Mouse (Mus musculus) embryonic facial prominence, embryonic 10.5 days (tissue): ENCODE measurements around the gene Dtx4. TPM values are rescaled to one million over a fixed set of nuclear protein-coding genes. Genes with fewer than 3 reads are reported as not detected.
"Not testable (repeated sequence)": the region's sequence is repeated elsewhere in the genome, so short reads cannot be mapped to it uniquely, and the experiment has no call there.

Experiments
- DNase-seq: peaks from one replicate; pipeline ENCODE4 v3.0.0-alpha.2; 2017; ENCODE audit warnings: low spot score
- H3K27ac ChIP-seq: fragments of 300-500 bp; sonication (generic); replicated peaks from 2 replicates; pipeline ENCODE4 v1.5.1; 2016; ENCODE audit warnings: mild to moderate bottlenecking
- H3K27me3 ChIP-seq: fragments of 300-500 bp; sonication (generic); replicated peaks from 2 replicates; pipeline ENCODE4 v1.6.1; 2016; ENCODE audit warnings: low read depth, mild to moderate bottlenecking; ENCODE audit not compliant: poor library complexity, severe bottlenecking
- H3K36me3 ChIP-seq: fragments of 300-500 bp; sonication (generic); replicated peaks from 2 replicates; pipeline ENCODE4 v1.6.1; 2016; ENCODE audit warnings: mild to moderate bottlenecking, moderate library complexity
- H3K4me1 ChIP-seq: fragments of 300-500 bp; sonication (generic); 2 replicates; pipeline ENCODE4 v1.6.1; 2016
- H3K4me3 ChIP-seq: fragments of 300-500 bp; sonication (generic); 2 replicates; pipeline ENCODE4 v1.5.1; 2016; ENCODE audit warnings: mild to moderate bottlenecking, moderate library complexity
- H3K9me3 ChIP-seq: fragments of 300-500 bp; sonication (generic); 2 replicates; pipeline ENCODE4 v1.6.1; 2016; ENCODE audit warnings: mild to moderate bottlenecking
- WGBS: fragments of 180-500 bp; shearing (Covaris S2); methylation state at CpG from one replicate; pipeline ENCODE4 v1.1.7; 2016; 5-methylcytosine and 5-hydroxymethylcytosine counted together
- polyA plus RNA-seq: library from polyadenylated mRNA; unstranded; fragments of >200 nt; fragmentation: Nextera tagmentation; extraction: Ambion mirVana; gene quantifications from 2 replicates; pipeline ENCODE4 v1.2.1, GENCODE M21; 2016

Dtx4 gene
- polyA plus RNA-seq = 12.1 and 19.8 TPM in 2 replicates

DNA sequence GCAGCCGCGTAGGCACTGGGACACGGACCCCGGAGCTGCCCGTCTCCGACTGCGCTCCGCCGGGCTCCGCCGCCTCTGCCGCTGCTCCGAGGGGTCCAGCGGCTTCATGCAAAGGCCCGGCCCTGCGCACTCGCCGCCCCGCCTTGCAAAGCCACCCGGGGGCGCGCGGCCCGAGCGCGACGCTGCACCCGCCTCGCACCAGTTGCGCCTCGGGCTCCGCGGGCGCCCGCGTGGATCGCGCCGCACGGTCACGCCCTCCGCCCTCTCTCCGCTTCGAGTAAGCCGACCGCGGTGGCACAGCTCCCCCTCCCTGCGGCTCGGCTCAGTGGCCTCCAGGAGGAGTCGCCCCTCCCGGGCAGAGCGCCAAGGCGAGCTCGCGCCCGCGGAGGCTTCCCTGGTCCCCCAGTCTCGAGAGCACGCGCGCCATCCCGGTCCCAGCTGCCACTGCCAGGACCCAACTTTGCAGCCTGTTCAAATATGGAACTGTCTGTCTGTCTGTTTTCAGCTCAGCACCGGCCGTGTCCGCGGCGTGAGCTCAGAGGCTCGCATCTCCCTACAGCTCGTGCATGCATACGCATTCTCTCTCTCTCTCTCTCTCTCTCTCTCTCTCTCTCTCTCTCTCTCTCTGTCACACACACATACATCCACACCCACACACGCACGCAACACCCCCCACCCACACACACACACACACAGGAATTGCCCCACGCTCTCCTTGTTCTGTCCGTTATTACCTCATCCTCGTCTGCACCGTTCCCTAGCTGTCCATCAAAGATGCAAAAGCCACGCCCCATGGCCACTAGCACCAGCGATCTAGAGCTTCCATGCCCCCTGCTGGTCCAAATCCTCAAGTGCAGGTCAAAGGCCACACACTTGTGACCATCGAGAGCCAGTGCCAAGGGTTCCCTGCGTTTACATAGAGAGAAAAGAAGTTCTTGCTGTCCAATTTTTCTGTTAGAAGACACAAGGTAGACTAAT lies at the start of gene Dtx4:
Gene Dtx4, minus strand, starts transcription at position 85 of the 978 bp plus-strand sequence.
- Histone ChIP-seq H3K9me3 (no peaks in the 10 kb centered on the region), H3K36me3 (peaks cover 18% of the 10 kb centered on the region; the same call in 1 of the 2 replicates), H3K4me1 (peaks cover 24% of the 10 kb centered on the region), H3K27me3 (peaks cover 13% of the 10 kb centered on the region), H3K4me3 (peak within 1 kb of the TSS; percentile 79), H3K27ac (peak within 1 kb of the TSS; percentile 93)
- DNase-seq = peak; percentile 93
- WGBS = under 1% methylated on average over 80 of the region's 80 CpGs

DNA sequence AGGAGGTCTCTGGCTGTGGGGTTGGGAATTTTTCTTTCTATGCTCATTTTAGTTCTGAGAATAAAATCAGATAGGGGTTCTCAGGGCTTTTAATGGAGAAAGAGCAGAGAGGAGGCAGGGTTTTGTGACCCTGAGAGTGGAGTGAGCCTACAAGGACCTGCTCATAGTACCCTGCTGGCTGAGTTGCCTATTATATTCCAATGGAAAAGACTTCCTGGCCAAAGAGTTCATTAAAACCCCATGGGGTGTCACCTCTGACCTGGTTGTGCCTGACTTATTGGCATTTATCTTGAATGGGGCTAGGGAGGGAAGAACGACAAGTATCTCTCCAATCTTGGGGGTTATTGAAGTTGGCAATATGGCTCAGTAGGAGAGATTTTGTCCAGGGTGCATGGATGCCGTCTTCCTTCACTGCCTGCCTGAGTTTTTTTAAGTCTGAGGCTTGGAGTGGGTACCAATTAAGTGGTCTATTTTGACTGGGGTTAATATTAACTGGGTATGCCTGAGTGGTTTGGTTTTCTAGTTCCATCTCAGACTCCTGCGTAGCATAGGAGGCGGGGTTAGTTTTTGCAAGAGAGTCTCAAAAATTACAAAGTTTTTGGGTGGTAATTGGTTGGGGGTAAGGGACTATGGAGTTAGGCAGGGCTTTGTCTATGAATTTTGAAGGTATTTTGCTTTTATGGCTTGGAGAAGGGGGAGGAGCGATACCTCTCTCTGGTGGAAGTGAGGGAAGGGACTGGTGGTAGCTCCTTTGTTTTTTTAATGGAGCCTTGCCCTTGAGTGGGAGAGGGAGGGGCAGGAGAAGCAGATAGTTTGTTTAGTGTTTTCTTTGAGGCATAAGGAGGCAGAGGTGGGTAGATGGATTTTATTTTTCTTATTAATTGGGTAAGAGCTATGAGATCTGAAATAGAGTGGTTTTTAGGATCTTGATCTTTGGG lies 49.0 kb upstream of the Dtx4 start:
- no peaks in the 10 kb centered on the region for H3K9me3 ChIP-seq
- no peak for DNase-seq
- H3K4me3 ChIP-seq = no peak overlapping the region
- H3K27ac ChIP-seq = no peak overlapping the region
- H3K4me1 ChIP-seq = no peaks in the 10 kb centered on the region
- 76% methylated on average over 5 of the region's 5 CpGs for WGBS
- H3K27me3 ChIP-seq = no peaks in the 10 kb centered on the region
- no peaks in the 10 kb centered on the region for H3K36me3 ChIP-seq

DNA sequence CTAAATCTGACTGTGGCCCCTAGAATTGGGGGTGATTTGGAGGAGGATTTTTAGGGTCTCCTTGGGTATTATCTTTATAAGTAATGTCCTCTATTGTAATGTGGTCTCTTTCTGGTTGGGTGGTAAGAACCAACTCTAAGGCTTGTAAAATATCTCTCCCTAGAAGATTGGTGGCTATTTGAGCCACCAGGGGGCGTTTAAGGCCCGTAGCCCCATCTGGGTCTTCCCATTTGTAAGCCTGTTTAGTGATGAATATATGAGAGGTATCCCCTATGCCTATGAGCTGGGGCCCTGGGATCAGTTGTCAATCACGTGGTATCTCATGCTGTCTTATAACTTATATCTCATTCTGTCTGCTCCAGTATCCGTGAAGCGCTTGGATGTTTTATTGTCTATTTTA lies 47.9 kb upstream of the Dtx4 start:
- DNase-seq = peak; percentile 26

DNA sequence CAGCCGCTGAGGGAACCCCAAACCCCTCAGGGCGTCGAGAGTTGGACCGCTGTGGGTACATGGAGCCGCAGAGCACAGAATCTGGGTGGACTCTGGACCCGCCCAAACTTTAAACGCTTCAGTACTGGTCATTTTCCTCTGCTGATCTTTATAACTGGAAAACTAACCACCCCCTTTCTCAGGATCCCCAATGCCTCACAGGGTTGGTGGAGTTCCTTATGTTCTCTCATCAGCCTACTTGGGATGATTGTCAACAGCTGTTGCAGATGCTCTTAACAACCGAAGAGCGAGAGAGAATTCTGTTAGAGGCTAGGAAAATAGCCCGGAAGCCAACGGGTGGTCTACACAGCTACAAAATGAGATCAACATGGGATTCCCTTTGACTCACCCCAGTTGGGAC lies 44.2 kb upstream of the Dtx4 start, which contains the start of gene Fam111a:
Gene Fam111a, plus strand, starts transcription at position 301 of the 400 bp plus-strand sequence.
- H3K4me3 ChIP-seq, H3K4me1 ChIP-seq, DNase-seq, H3K36me3 ChIP-seq, H3K27me3 ChIP-seq, H3K27ac ChIP-seq, H3K9me3 ChIP-seq: not testable (repeated sequence)
- WGBS = 91% methylated on average over 11 of the region's 11 CpGs

More for the DNA sequence above, 47.9 kb upstream of the Dtx4 start:
- H3K4me1 ChIP-seq = no peaks in the 10 kb centered on the region
- no peak overlapping the region for H3K27ac ChIP-seq
- H3K36me3 ChIP-seq = no peaks in the 10 kb centered on the region
- no peak overlapping the region for H3K4me3 ChIP-seq
- H3K9me3 ChIP-seq = no peaks in the 10 kb centered on the region
- H3K27me3 ChIP-seq = no peaks in the 10 kb centered on the region
- WGBS = 82% methylated on average over 5 of the region's 5 CpGs

DNA sequence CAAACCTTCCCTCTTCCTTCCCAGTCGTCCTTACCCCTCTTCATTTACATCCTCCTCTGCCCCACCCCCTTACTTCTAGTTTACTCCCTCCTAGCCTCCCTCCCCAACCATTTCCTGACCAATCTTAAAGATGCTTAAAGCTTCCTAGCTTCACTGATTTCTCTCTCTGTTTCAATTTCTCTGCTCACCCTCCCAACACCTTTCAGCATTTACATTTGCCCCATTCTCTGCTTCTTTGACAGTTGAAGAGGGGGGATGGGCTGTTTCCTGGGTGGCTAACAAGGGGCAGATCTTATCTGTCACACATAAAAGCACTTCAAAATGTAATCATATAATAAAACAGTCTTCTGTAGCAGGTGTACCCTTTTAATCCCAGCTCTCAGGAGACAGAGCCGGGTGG lies 40.4 kb upstream of the Dtx4 start:
- H3K4me3 ChIP-seq = no peak overlapping the region
- H3K4me1 ChIP-seq = no peaks in the 10 kb centered on the region
- 41% methylated on average over 2 of the region's 2 CpGs for WGBS
- no peaks in the 10 kb centered on the region for H3K36me3 ChIP-seq
- no peaks in the 10 kb centered on the region for H3K27me3 ChIP-seq
- no peak overlapping the region for H3K27ac ChIP-seq
- DNase-seq = no peak
- no peaks in the 10 kb centered on the region for H3K9me3 ChIP-seq

GRCm38 (mm10) chr19:12540727-12541126 lies 39.5 kb upstream of the Dtx4 start:
- 67% methylated on average over 3 of the region's 3 CpGs for WGBS
- no peak overlapping the region for H3K27ac ChIP-seq
- no peaks in the 10 kb centered on the region for H3K36me3 ChIP-seq
- no peaks in the 10 kb centered on the region for H3K9me3 ChIP-seq
- DNase-seq = no peak
- no peaks in the 10 kb centered on the region for H3K4me1 ChIP-seq
- no peak overlapping the region for H3K4me3 ChIP-seq
- H3K27me3 ChIP-seq = no peaks in the 10 kb centered on the region

- no peak overlapping the region for H3K4me3 ChIP-seq
- no peak overlapping the region for H3K27ac ChIP-seq
- no peaks in the 10 kb centered on the region for H3K27me3 ChIP-seq
- no peaks in the 10 kb centered on the region for H3K36me3 ChIP-seq
- H3K9me3 ChIP-seq = no peaks in the 10 kb centered on the region
- WGBS = 87% methylated on average over 1 of the region's 1 CpGs
- H3K4me1 ChIP-seq = no peaks in the 10 kb centered on the region
- DNase-seq = no peak
Measured at GRCm38 (mm10) chr19:12539975-12540374, 38.7 kb upstream of the Dtx4 start.

GRCm38 (mm10) chr19:12537168-12537567 lies 35.9 kb upstream of the Dtx4 start:
- Histone ChIP-seq H3K9me3 (no peaks in the 10 kb centered on the region), H3K27ac (no peak overlapping the region), H3K36me3 (no peaks in the 10 kb centered on the region), H3K4me1 (no peaks in the 10 kb centered on the region), H3K4me3 (no peak overlapping the region), H3K27me3 (no peaks in the 10 kb centered on the region)
- DNase-seq = no peak

- no peak for DNase-seq
- no peak overlapping the region for H3K27ac ChIP-seq
- no peaks in the 10 kb centered on the region for H3K36me3 ChIP-seq
- H3K4me1 ChIP-seq = no peaks in the 10 kb centered on the region
- no peak overlapping the region for H3K4me3 ChIP-seq
- no peaks in the 10 kb centered on the region for H3K9me3 ChIP-seq
- H3K27me3 ChIP-seq = no peaks in the 10 kb centered on the region
- 48% methylated on average over 4 of the region's 4 CpGs for WGBS
Measured at GRCm38 (mm10) chr19:12523377-12523776, 22.1 kb upstream of the Dtx4 start.

GRCm38 (mm10) chr19:12518541-12518890 lies 17.3 kb upstream of the Dtx4 start:
- H3K4me3 ChIP-seq = peak overlapping the region; percentile 59
- no peak for DNase-seq

GRCm38 (mm10) chr19:12517671-12518540 lies 16.7 kb upstream of the Dtx4 start:
- peak; percentile 64 for DNase-seq
- H3K4me3 ChIP-seq = peak overlapping the region; percentile 59
- H3K4me1 ChIP-seq = no peaks in the 10 kb centered on the region
- H3K36me3 ChIP-seq = no peaks in the 10 kb centered on the region
- H3K9me3 ChIP-seq = no peaks in the 10 kb centered on the region
- WGBS = 2% methylated on average over 16 of the region's 16 CpGs
- H3K27ac ChIP-seq = peak overlapping the region; percentile 80
- H3K27me3 ChIP-seq = no peaks in the 10 kb centered on the region

More at GRCm38 (mm10) chr19:12518541-12518890, 17.3 kb upstream of the Dtx4 start:
- no peaks in the 10 kb centered on the region for H3K36me3 ChIP-seq
- H3K27ac ChIP-seq = no peak overlapping the region
- H3K4me1 ChIP-seq = no peaks in the 10 kb centered on the region
- H3K27me3 ChIP-seq = no peaks in the 10 kb centered on the region
- H3K9me3 ChIP-seq = no peaks in the 10 kb centered on the region

- Histone ChIP-seq H3K27me3 (no peaks in the 10 kb centered on the region), H3K4me1 (no peaks in the 10 kb centered on the region), H3K36me3 (no peaks in the 10 kb centered on the region), H3K27ac (no peak overlapping the region), H3K4me3 (no peak overlapping the region), H3K9me3 (no peaks in the 10 kb centered on the region)
- DNase-seq = no peak
Measured at GRCm38 (mm10) chr19:12514621-12515020, 13.4 kb upstream of the Dtx4 start.
